Mouse (Mus musculus) ZHBTc4 (cell line): ENCODE data around the gene Aqp12.

ENCODE experiments used
- DNase-seq: peaks from one replicate; pipeline ENCODE4 v3.0.0-alpha.2; 2011; ENCODE audit warnings: low read depth, low spot score

Aqp12 gene

GRCm38 (mm10) chr1:93014460-93014859 lies 8.3 kb downstream of the Aqp12 start:
- peak; percentile 75 for DNase-seq

DNA sequence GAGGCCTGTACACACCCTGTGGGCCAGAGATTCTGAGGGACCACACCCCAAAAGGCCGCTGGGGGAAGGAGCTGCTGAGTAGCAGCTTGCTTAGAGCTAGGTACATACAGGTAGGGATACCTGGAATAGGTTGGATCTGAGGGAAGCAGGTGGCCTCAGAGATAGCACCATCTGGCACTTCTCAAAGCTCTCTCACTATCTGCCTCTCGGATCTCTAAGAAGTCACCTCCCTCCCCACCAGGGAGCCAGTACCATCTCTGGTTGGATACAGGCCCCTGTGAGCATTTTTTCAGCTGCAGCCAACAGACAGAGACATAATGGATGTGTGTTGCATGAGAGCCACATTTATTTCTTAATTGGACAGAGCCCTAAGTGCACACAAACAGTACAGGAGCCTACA lies 9.0 kb downstream of the Aqp12 start:
- DNase-seq = no peak

- DNase-seq = no peak
Measured at GRCm38 (mm10) chr1:93018716-93019115, 12.6 kb downstream of the Aqp12 start.

DNA sequence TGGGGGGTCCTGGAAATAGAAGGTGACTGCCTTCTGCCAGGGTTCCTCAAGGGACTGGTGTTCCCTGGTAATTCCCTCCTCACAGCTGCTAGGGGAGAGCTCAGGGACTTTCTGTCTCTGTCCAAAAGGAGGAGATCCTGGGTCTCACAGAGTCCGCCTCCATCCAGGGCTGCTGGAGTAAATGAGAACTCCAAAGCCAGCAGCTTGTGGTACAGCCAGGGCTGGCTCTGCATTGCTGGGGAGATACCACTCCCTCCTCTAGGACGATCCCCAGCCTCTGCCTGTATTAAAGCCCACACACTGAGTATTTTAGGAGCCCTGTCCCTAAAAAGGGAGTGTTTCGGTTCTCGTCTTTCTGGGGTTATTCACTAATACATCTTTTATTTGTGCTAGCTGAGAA lies 14.5 kb downstream of the Aqp12 start:
- no peak for DNase-seq

GRCm38 (mm10) chr1:93026600-93026999 lies 20.5 kb downstream of the Aqp12 start:
- no peak for DNase-seq

GRCm38 (mm10) chr1:93029387-93029786 lies 23.3 kb downstream of the Aqp12 start:
- no peak for DNase-seq

DNA sequence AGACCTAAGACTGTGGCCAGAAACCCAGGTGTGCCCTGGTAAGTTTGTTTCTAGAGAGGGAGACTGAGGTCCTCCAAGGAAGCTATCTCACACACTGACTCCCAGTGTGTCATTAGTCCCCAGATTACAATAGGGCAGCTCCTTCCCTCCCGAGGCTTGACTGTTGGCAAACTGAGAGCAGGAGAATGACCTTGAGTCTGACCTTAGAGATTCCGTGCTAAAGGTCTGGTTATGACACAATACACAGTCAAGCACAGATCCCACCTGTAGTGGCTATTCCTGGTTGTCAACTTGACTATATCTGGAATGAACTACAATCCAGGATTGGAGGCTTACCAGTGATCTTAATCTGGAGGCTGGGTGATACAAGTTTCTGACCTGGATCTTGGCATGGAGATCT lies 23.9 kb downstream of the Aqp12 start:
- no peak for DNase-seq

DNA sequence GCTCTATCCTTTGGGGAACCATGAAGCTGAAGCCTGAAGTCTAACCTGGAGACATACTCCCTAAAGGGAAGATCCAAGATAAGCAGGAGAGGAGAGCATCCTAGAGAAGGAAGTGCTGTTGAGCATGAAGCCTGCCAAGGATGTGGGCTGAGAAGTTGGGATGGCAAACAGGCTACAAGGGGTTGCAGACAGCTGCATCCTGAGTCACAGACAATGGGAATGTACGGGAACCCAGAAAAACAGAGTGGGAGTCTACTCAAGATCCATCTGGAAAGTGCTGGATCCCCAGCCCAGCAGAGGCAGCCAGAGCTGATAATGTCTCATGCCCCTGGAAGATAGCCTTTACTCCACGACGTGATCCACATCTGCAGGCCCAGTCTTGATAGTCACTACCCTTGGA lies 25.1 kb downstream of the Aqp12 start:
- DNase-seq = no peak

DNA sequence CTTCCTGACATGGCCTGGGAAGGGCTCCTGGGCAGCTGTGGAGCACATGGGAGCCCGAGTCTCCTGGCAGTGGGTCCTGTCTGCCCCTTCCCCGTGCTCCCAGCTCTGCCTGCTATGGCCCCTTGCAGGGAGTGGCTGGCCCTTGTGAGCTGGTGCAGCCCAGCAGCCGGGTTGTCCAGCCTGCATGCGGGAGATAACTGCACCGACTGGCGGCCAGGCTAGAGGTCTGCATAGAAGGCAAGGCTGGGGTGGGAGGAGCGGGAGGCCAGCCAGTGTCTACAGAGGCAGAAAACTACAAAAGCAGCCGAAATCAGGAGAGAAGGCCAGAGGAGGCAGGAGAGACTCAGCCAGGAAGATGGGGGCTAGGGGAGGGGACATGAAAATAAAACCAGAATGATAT lies 27.9 kb downstream of the Aqp12 start:
- DNase-seq = no peak

DNA sequence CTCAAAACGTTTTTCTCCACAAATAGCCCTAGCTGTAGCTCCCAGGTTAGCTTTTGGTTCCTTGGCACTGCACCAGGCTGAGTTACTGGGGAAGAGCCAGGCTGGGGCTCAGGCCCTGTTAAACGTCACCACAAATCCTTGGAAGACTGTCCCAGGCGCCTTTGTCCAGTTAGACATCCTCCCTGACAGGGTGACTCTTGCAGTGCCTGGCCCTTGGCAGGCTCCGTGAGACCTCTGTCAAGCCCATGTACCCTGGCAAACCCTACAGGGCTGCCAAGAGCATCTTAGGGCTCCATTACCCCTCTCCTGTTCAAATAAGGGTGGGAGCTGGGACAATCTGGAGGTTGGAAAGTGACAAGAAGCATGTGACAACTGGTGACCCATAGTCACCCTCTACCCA lies 29.8 kb downstream of the Aqp12 start:
- DNase-seq = no peak

DNA sequence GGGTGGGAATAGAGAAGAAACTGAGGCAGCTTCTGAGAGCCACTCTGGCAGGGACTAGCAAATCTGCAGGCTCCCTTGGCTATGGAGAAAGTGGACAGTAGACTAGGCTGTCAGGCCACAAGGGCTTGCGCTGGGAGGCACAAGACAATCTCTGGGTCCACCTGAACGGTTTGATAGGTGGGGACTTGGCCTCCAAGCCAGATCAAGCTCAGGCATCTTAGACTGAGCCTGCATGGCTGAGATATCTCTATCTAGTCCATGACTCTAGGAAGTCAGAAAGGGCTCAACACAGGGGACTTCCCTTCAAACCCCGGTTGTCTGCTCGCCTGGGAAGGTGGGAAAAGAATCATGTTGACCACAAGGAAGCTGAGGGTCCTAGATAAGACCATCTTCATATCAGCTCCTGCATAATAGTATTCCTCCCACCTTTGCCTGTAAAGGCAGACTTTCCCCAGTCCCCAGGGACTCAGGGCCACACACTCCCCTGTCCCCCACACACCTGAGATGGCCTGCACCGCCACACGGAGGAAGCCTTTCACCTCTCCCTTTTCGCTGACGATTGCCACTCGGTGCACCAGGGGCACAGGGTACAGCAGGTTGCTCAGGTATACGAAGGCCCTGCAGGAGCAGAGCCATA lies 40.1 kb downstream of the Aqp12 start:
- no peak for DNase-seq

- DNase-seq = no peak
Measured at GRCm38 (mm10) chr1:93050071-93050470, 43.9 kb downstream of the Aqp12 start.

GRCm38 (mm10) chr1:93051124-93051833 lies 45.1 kb downstream of the Aqp12 start:
- DNase-seq = no peak
